Mouse (Mus musculus) embryonic facial prominence, embryonic 14.5 days (tissue): ENCODE data around the gene Rgs17. TPM values are rescaled to one million over a fixed set of nuclear protein-coding genes. Genes with fewer than 3 reads are reported as not detected.
"Not testable (repeated sequence)": the region's sequence is repeated elsewhere in the genome, so short reads cannot be mapped to it uniquely, and the experiment has no call there.

ENCODE experiments used
- ATAC-seq: fragments of 200-750 bp; cut with Nextera tagmentation; 2 replicates; pipeline ENCODE4 v1.8.0; 2017; ENCODE audit warnings: low read depth, moderate number of reproducible peaks, moderate TSS enrichment
- DNase-seq: peaks from one replicate; pipeline ENCODE4 v3.0.0-alpha.2; 2015; ENCODE audit warnings: low spot score
- H3K27ac ChIP-seq: fragments of 300-500 bp; sonication (generic); replicated peaks from 2 replicates; pipeline ENCODE4 v1.5.1; 2014; ENCODE audit warnings: low read depth, mild to moderate bottlenecking, low read length, moderate library complexity
- H3K27me3 ChIP-seq: fragments of 300-500 bp; sonication (generic); replicated peaks from 2 replicates; pipeline ENCODE4 v1.6.1; 2014; ENCODE audit warnings: low read length; ENCODE audit not compliant: control insufficient read depth, insufficient read depth
- H3K36me3 ChIP-seq: fragments of 300-500 bp; sonication (generic); 2 replicates; pipeline ENCODE4 v1.6.1; 2014; ENCODE audit warnings: low read length, mixed read lengths; ENCODE audit not compliant: control insufficient read depth, insufficient read depth
- H3K4me1 ChIP-seq: fragments of 300-500 bp; sonication (generic); 2 replicates; pipeline ENCODE4 v1.6.1; 2014; ENCODE audit warnings: antibody characterized with exemption, low read length; ENCODE audit not compliant: control insufficient read depth, insufficient read depth
- H3K4me2 ChIP-seq: fragments of 300-500 bp; sonication (generic); 2 replicates; pipeline ENCODE4 v1.6.1; 2014; ENCODE audit warnings: low read depth, mild to moderate bottlenecking, low read length, moderate library complexity, mixed read lengths
- H3K4me3 ChIP-seq: fragments of 300-500 bp; sonication (generic); 2 replicates; pipeline ENCODE4 v1.5.1; 2014; ENCODE audit warnings: low read depth, mild to moderate bottlenecking, low read length
- H3K9ac ChIP-seq: fragments of 300-500 bp; sonication (generic); 2 replicates; pipeline ENCODE4 v1.6.1; 2014; ENCODE audit warnings: low read depth, mild to moderate bottlenecking, low read length, moderate library complexity, mixed read lengths
- H3K9me3 ChIP-seq: fragments of 300-500 bp; sonication (generic); 2 replicates; pipeline ENCODE4 v1.6.1; 2016; ENCODE audit warnings: low read length; ENCODE audit not compliant: control insufficient read depth
- WGBS: fragments of 180-500 bp; shearing (Covaris S2); extraction: QIAGEN DNeasy Blood & Tissue Kit; methylation state at CpG from one replicate; pipeline ENCODE4 v1.1.7; 2014; 5-methylcytosine and 5-hydroxymethylcytosine counted together
- polyA plus RNA-seq: library from polyadenylated mRNA; unstranded; fragments of >200 nt; fragmentation: Nextera tagmentation; extraction: Ambion mirVana; gene quantifications from 2 replicates; pipeline ENCODE4 v1.2.1, GENCODE M21; 2014

Rgs17 gene
- polyA plus RNA-seq = 1.8 and 2.1 TPM in 2 replicates

GRCm38 (mm10) chr10:5922294-5922828 is at the start of gene Rgs17:
Rgs17 (minus strand) TSS chr10:5922400.
- peak within 1 kb of the TSS; percentile 64 for H3K9ac ChIP-seq
- H3K27ac ChIP-seq = no peak within 1 kb of the TSS
- H3K4me1 ChIP-seq = peaks cover 5% of the 10 kb centered on the region; the same call in 1 of the 2 replicates
- H3K27me3 ChIP-seq = peaks cover 20% of the 10 kb centered on the region
- H3K36me3 ChIP-seq = no peaks in the 10 kb centered on the region
- peak within 1 kb of the TSS; percentile 61 for H3K4me3 ChIP-seq
- H3K9me3 ChIP-seq = no peaks in the 10 kb centered on the region
- ATAC-seq = peak; percentile 96
- peak within 1 kb of the TSS; percentile 99 for H3K4me2 ChIP-seq
- peak; percentile 85 for DNase-seq
- 0% methylated on average over 11 of the region's 35 CpGs for WGBS

- DNase-seq = no peak
- no peaks in the 10 kb centered on the region for H3K9me3 ChIP-seq
- H3K27ac ChIP-seq = no peak overlapping the region
- no peaks in the 10 kb centered on the region for H3K27me3 ChIP-seq
- H3K36me3 ChIP-seq = no peaks in the 10 kb centered on the region
- no peak for ATAC-seq
- WGBS = 83% methylated on average over 2 of the region's 2 CpGs
- no peak overlapping the region for H3K4me2 ChIP-seq
- no peaks in the 10 kb centered on the region for H3K4me1 ChIP-seq
- H3K4me3 ChIP-seq = no peak overlapping the region
- no peak overlapping the region for H3K9ac ChIP-seq
Measured at GRCm38 (mm10) chr10:5967655-5968054, 45.5 kb upstream of the Rgs17 start.

GRCm38 (mm10) chr10:5953787-5954186 is 31.6 kb upstream of the Rgs17 start:
- H3K9ac ChIP-seq, H3K4me3 ChIP-seq, DNase-seq, H3K27ac ChIP-seq, H3K4me2 ChIP-seq, H3K9me3 ChIP-seq, ATAC-seq, H3K36me3 ChIP-seq, H3K4me1 ChIP-seq, H3K27me3 ChIP-seq: not testable (repeated sequence)

- Histone ChIP-seq H3K27ac (no peak overlapping the region), H3K27me3 (peaks cover 20% of the 10 kb centered on the region), H3K4me3 (no peak overlapping the region), H3K9ac (no peak overlapping the region), H3K9me3 (no peaks in the 10 kb centered on the region), H3K4me1 (peaks cover 5% of the 10 kb centered on the region; the same call in 1 of the 2 replicates), H3K4me2 (no peak overlapping the region), H3K36me3 (no peaks in the 10 kb centered on the region)
- DNase-seq (no peak), ATAC-seq (no peak)
- whole genome bisulfite sequencing = 76% methylated on average over 5 of the region's 5 CpGs
Measured at GRCm38 (mm10) chr10:5924261-5924660, 2.1 kb upstream of the Rgs17 start.

- 7% methylated on average over 9 of the region's 9 CpGs for WGBS
- DNase-seq = peak; percentile 20
- H3K4me2 ChIP-seq = peak overlapping the region; percentile 99
- no peak for ATAC-seq
- H3K9me3 ChIP-seq = no peaks in the 10 kb centered on the region
- H3K4me3 ChIP-seq = no peak overlapping the region
- no peak overlapping the region for H3K9ac ChIP-seq
- no peaks in the 10 kb centered on the region for H3K36me3 ChIP-seq
- peaks cover 5% of the 10 kb centered on the region; the same call in 1 of the 2 replicates for H3K4me1 ChIP-seq
- H3K27ac ChIP-seq = no peak overlapping the region
- H3K27me3 ChIP-seq = peaks cover 20% of the 10 kb centered on the region
Measured at GRCm38 (mm10) chr10:5923096-5923495, 896 bp upstream of the Rgs17 start.

GRCm38 (mm10) chr10:5921771-5922170 is 429 bp downstream of the Rgs17 start:
- H3K36me3 ChIP-seq = no peaks in the 10 kb centered on the region
- peak overlapping the region; percentile 61 for H3K4me3 ChIP-seq
- no peaks in the 10 kb centered on the region for H3K9me3 ChIP-seq
- WGBS = 1% methylated on average over 26 of the region's 31 CpGs
- H3K27me3 ChIP-seq = peaks cover 20% of the 10 kb centered on the region
- H3K27ac ChIP-seq = no peak overlapping the region
- H3K9ac ChIP-seq = peak overlapping the region; percentile 64
- DNase-seq = no peak
- peak overlapping the region; percentile 99 for H3K4me2 ChIP-seq
- H3K4me1 ChIP-seq = peaks cover 5% of the 10 kb centered on the region; the same call in 1 of the 2 replicates
- ATAC-seq = no peak

GRCm38 (mm10) chr10:5921031-5921551 is 1.1 kb downstream of the Rgs17 start:
- WGBS = 2% methylated on average over 11 of the region's 12 CpGs
- Histone ChIP-seq H3K4me3 (peak overlapping the region; percentile 61), H3K9me3 (no peaks in the 10 kb centered on the region), H3K27ac (no peak overlapping the region), H3K27me3 (peaks cover 20% of the 10 kb centered on the region), H3K36me3 (no peaks in the 10 kb centered on the region), H3K9ac (peak overlapping the region; percentile 64; the same call in 1 of the 2 replicates), H3K4me1 (peaks cover 5% of the 10 kb centered on the region; the same call in 1 of the 2 replicates), H3K4me2 (peak overlapping the region; percentile 99)
- no peak for DNase-seq
- ATAC-seq = 0 out of 2 replicates have a peak, but pooled peaks have one; percentile 31

- Histone ChIP-seq H3K27ac (no peak overlapping the region), H3K4me2 (no peak overlapping the region), H3K9ac (no peak overlapping the region), H3K9me3 (no peaks in the 10 kb centered on the region), H3K27me3 (no peaks in the 10 kb centered on the region), H3K4me3 (no peak overlapping the region), H3K4me1 (no peaks in the 10 kb centered on the region), H3K36me3 (no peaks in the 10 kb centered on the region)
- WGBS = 87% methylated on average over 2 of the region's 2 CpGs
- DNase-seq (peak; percentile 5), ATAC-seq (no peak)
Measured at GRCm38 (mm10) chr10:5904399-5904798, 17.8 kb downstream of the Rgs17 start.

GRCm38 (mm10) chr10:5901777-5902176 is 20.4 kb downstream of the Rgs17 start:
- no peaks in the 10 kb centered on the region for H3K4me1 ChIP-seq
- H3K9me3 ChIP-seq = no peaks in the 10 kb centered on the region
- DNase-seq = no peak
- no peak overlapping the region for H3K4me2 ChIP-seq
- no peaks in the 10 kb centered on the region for H3K36me3 ChIP-seq
- WGBS = 79% methylated on average over 4 of the region's 4 CpGs
- no peak overlapping the region for H3K9ac ChIP-seq
- no peak overlapping the region for H3K27ac ChIP-seq
- no peak for ATAC-seq
- H3K27me3 ChIP-seq = no peaks in the 10 kb centered on the region
- H3K4me3 ChIP-seq = no peak overlapping the region
